Mouse (Mus musculus) spleen, embryonic (tissue): ENCODE measurements around the gene Tsnaxip1.

Experiments used
- CTCF ChIA-PET: fragments of 350-600 bp; sonication (Branson Sonifier 250); formaldehyde crosslinking; loops from one replicate; lab custom pipeline; 2022; lab: Charles Lee

Tsnaxip1 gene

DNA sequence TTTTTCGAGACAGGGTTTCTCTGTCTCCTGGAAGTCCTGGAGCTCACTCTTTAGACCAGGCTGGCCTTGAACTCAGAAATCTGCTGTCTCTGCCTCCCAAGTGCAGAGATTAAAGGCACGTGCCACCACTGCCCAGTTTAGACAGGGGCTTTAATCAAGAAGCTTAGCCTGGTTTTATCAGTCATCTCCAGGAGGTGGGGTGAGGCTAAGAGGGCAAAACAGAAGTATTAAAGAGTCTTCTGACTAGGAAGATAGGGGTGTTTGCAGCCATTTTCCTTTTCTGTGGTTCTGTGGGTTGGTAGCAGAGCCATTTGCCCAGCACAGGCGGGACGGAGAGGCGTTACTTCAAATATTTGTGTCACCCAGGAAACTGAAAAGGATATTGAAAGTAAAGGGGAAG lies 31.8 kb downstream of the Tsnaxip1 start:
- CTCF ChIA-PET: no interaction called here

DNA sequence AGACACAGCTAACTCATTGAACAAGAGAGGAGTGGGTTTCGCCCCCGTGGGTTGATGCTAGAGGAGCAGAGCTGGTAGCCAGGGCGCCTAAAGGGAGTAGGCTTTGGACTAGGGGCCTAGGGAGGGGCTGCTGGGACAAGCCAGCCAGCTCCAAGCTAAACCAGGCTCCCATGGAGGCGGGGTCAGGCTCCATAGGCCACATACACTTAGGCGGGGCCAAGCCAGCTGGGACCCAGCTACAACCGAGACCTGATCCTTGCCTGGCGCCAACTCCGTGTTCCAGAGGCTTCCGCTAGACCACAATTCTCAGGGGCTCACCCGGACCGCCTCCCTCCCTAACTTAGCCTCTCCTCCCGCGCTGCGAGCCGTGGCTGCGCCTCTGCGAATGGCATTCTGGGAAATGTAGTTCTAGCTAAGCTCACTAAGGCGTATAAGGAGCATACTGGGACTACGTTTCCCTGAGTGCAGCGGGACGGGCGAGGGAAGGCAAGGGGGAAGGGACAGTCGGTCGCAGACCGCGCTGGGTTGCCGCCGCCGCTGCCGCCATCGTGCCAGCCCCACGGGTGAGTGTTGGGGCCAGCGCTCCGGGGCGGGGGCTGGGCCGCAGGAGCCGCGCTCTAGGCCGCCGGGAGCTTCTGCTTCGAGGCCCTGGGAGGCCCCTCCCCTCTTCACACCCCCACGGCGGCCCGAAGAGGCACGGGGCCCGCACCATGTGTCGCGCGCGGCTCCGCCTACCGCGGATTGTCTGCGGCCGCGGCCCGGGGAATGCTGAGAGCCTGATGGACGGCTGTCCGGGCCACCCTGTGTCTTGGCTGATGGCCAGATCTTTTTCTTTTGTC lies 32.8 kb downstream of the Tsnaxip1 start, which contains the start of gene Nutf2:
Gene Nutf2 (plus strand): TSS at position 438 of the 839 bp plus-strand sequence.
- CTCF ChIA-PET: interaction anchor here (1.3 kb wide), 1 partner anchor 26 kb away, joined by 6 read pairs; no protein-coding TSS in a partner anchor

DNA sequence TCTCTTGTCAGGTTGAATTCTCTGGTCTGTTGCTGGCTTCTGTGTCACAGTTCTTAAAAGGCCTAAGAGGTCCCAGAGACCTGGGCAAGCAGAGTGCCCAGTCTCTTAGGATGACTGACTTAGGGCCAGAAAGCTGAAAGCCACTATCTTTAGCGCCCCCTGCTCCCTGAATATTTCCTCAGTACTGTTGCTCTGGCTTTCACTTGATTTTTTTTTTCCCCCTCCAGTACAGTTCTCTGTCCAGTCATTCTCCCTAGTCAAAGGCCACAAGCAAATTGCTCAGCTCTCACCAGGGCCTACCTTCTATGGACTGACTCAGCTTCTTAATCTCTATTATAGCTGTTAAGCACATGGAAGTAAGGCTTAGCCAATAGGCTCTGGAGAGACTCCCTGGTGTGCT lies 34.4 kb downstream of the Tsnaxip1 start:
- CTCF ChIA-PET: no interaction called here

DNA sequence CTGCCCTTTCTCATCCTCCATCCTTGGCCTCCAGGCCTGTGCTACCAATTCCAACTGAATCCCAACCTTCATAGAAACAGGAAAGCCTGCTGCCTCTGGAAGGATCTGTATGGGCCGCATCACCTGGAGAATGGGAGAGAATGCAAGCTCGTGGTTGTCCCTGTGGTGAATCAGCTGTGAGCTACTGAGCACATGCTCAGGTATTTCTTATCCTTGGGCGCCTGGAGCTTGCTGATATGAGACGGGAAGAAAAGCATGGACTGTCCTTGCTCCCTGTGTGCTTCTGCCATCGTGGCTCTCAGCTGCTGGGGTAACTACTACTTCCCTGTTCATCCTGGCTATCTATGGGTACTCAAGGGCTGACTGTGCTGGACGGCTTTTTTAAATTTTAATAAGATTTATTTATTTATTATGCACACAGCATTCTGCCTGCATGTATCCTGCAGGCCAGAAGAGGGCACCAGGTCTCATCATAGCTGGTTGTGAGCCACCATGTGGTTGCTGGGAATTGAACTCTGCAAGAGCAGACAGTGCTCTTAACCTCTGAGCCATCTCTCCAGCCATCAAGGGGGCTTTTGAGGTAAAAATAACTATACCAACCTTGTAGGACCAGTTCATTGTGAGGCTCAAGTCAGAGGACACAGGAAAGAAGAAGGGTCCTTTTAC lies 39.0 kb downstream of the Tsnaxip1 start:
- CTCF ChIA-PET: no interaction called here

DNA sequence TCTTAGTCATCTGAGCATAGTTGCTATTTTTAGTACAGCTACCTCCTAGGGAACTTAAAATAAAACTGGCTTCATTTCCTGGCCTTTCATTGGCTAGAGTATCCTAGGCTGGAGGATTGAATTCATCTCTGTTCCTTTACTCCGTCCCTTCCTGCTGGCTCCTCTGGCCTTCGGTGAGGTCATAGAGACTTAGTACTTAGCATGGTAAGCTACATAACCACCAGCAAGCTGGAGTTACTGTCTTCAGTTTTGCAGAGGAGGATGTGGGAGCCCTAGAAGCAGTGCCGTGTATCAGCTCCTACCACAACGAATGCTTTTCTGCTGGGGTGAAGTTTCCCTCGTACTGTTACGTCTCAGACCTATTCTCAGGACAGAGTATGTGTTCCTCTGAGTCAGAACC lies 46.8 kb downstream of the Tsnaxip1 start:
- CTCF ChIA-PET: no interaction called here

DNA sequence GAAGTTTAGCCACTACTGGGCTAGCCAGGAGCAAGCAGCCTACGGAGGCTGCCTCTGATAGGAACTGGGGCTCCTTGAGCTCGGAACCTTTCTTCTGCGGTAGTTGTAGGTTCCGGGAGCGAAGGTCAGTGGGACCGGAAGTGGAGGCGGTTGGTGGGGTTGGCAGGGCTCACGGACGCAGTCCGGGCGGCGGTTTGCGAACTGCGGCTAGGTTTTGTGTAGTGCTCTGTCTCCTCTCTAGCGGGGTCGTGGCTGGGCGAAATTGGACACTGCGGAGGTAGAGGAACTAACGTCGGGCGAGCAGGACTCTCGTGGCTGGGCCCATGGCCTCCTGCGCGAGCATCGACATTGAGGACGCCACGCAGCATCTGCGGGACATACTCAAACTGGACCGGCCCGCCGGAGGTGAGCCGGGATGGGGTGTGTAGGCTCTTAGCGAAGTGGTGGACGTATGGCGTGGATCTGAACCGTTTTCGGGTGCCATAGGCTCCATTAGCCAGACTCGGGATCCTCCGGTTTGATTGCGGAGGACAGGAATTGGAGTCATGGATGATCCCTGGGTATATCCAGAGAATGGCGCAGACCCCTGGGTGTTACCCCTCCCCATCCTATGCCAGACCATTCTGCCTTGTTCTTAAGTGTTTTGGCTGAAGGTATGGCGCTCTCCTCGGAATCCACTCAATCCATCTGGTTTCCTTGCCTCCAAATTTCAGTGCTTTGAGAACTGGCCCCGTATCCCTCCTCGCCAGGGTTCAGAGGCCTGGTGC lies 53.4 kb downstream of the Tsnaxip1 start, which contains the start of gene Edc4:
Gene Edc4 (plus strand): TSS at position 128 of the 767 bp plus-strand sequence.
- CTCF ChIA-PET: no interaction called here

- CTCF ChIA-PET: no interaction called here
These were observed 62.4 kb downstream of the Tsnaxip1 start for GRCm38 (mm10) chr8:105889756-105890465.

DNA sequence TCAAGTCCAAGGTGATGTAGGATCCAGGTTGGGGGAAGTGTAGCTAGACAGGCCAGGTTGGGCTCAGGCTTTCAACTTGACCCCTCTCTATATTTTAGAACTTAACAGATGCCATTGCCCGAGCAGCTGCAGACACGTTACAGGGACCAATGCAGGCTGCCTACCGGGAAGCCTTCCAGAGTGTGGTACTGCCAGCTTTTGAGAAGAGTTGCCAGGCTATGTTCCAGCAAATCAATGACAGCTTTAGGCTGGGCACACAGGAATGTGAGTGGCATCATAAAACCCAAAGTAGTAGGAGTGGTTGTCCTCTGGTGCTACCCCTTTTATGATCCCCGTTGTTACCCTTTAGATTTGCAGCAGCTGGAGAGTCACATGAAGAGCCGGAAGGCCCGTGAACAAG lies 63.3 kb downstream of the Tsnaxip1 start:
- CTCF ChIA-PET: interaction anchor here (0.6 kb wide), 1 partner anchor 19 kb away, joined by 3 read pairs; no protein-coding TSS in a partner anchor

- CTCF ChIA-PET: interaction anchor here (0.9 to 1.4 kb wide), 2 partner anchors 10 to 225 kb away, joined by 4 read pairs; no protein-coding TSS in a partner anchor
These were observed 64.9 kb downstream of the Tsnaxip1 start for GRCm38 (mm10) chr8:105892432-105892831.

DNA sequence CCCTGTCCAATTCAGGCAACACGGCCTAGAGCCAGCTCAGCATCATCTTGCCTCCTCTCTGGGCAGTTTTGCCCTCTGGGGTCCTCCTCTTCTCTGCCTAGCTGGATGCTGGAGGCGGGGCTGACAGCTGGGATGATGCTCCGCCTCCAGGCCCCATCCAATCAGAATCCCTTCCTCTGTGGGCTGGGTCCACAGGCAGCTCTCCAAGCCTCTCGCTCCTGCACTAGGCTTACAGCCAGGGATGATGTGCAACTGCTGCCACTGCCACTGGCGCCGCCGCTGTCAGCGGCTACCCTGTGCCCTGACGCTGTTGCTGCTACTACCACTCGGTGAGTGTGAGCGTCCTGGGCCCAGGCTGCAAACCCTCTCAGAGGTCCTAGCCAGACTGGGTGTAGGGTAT lies 65.8 kb downstream of the Tsnaxip1 start, which contains the start of gene Nrn1l:
Gene Nrn1l (plus strand): TSS at position 229 of the 400 bp plus-strand sequence.
- CTCF ChIA-PET: no interaction called here
